Mouse (Mus musculus): ENCODE measurements around the gene Angptl8.

GRCm38 (mm10) chr9:21846755-21847341 lies 11.5 kb downstream of the Angptl8 start:
- no peak for TF ChIP-seq CTCF (IDR thresholded peaks at IDR 0.05; ENCODE audit: control insufficient read depth, insufficient read depth, insufficient replicate concordance, low read depth, low read length)
- TF ChIP-seq POLR2A (IDR thresholded peaks at IDR 0.05; ENCODE audit: control insufficient read depth, low read depth, low read length) = no peak
